Mouse (Mus musculus) heart, adult 2 months (tissue): ENCODE data around the gene Rbmx2. TPM values are rescaled to one million over a fixed set of nuclear protein-coding genes. Genes with fewer than 3 reads are reported as not detected.

Experiments
- DNase-seq, 2 experiments: peaks; one replicate each; pipeline ENCODE4 v3.0.0; 2021
- H3K27ac ChIP-seq: fragments of 200-600 bp; 2 replicates; pipeline ENCODE4 v1.8.1; 2022
- H3K27me3 ChIP-seq: fragments of 200-500 bp; 2 replicates; pipeline ENCODE4 v1.6.1; 2012; ENCODE audit warnings: mild to moderate bottlenecking, low read length, inconsistent platforms, mixed read lengths; ENCODE audit not compliant: control insufficient read depth, insufficient read depth
- H3K36me3 ChIP-seq: fragments of 200-500 bp; 2 replicates; pipeline ENCODE4 v1.6.1; 2012; ENCODE audit warnings: low read length, inconsistent platforms; ENCODE audit not compliant: control insufficient read depth, insufficient read depth
- H3K4me1 ChIP-seq: fragments of 200-500 bp; 2 replicates; pipeline ENCODE4 v1.6.1; 2011; ENCODE audit warnings: low read length; ENCODE audit not compliant: control insufficient read depth, insufficient read depth
- H3K4me3 ChIP-seq: fragments of 200-600 bp; 2 replicates; pipeline ENCODE4 v1.8.1; 2022
- H3K79me2 ChIP-seq: fragments of 200-500 bp; replicated peaks from 2 replicates; pipeline ENCODE4 v1.6.1; 2012; ENCODE audit warnings: mild to moderate bottlenecking, inconsistent platforms, low read length, moderate library complexity, mixed read lengths; ENCODE audit not compliant: control insufficient read depth, insufficient read depth
- H3K9ac ChIP-seq: fragments of 200-500 bp; 2 replicates; pipeline ENCODE4 v1.6.1; 2012; ENCODE audit warnings: low read depth, mild to moderate bottlenecking, control low read depth, inconsistent platforms, low read length, mixed read lengths
- CTCF ChIP-seq: fragments of 200-600 bp; IDR thresholded peaks from 2 replicates; pipeline ENCODE4 v1.8.1; 2022; ENCODE audit warnings: antibody characterized with exemption, mild to moderate bottlenecking, moderate library complexity
- EP300 ChIP-seq: fragments of 200-500 bp; IDR thresholded peaks from 2 replicates; pipeline ENCODE4 v1.6.1; 2011; ENCODE audit warnings: low read depth, low read length, control low read depth; ENCODE audit not compliant: insufficient read depth
- POLR2A ChIP-seq: fragments of 200-500 bp; IDR thresholded peaks from 2 replicates; pipeline ENCODE4 v1.6.1; 2011; ENCODE audit warnings: mild to moderate bottlenecking, low read depth, low read length, control low read depth; ENCODE audit not compliant: insufficient read depth
- WGBS: fragments of 180-500 bp; shearing (Covaris S2); methylation state at CpG from one replicate; pipeline ENCODE4 v1.1.7; 2018; 5-methylcytosine and 5-hydroxymethylcytosine counted together
- intact Hi-C: fragments of 180-260 bp; cut with DNase I; formaldehyde crosslinking; loops from one replicate; pipeline ENCODE4 v1.15.1; 2025
- polyA plus RNA-seq: library from polyadenylated mRNA; depleted of rRNA; stranded (reverse); fragments of >200 nt; gene quantifications from 2 replicates; pipeline ENCODE4 v1.2.3, GENCODE M21; 2012; rRNA removed
- total RNA-seq, 2 experiments: library from RNA; stranded (reverse); gene quantifications; 2 replicates each; pipeline ENCODE4 v1.2.3; 2021

Rbmx2 gene
- total and polyA plus RNA-seq, 3 experiments = 0.66 to 2.1 (median 2.1) TPM

- Histone ChIP-seq H3K27ac (no peak overlapping the region), H3K27me3 (no peaks in the 10 kb centered on the region), H3K9ac (no peak overlapping the region), H3K79me2 (no peaks in the 10 kb centered on the region), H3K4me3 (no peak overlapping the region), H3K36me3 (no peaks in the 10 kb centered on the region), H3K4me1 (no peaks in the 10 kb centered on the region)
- 60% methylated on average over 5 of the region's 5 CpGs for WGBS
- intact Hi-C loops = loop anchor here (10.0 kb wide), 1 partner anchor 621 kb away; no protein-coding TSS in a partner anchor
- TF ChIP-seq POLR2A (no peak), EP300 (no peak), CTCF (no peak)
- no peak for DNase-seq
Observed at GRCm38 (mm10) chrX:48683857-48684256, 10.9 kb upstream of the Rbmx2 start.

GRCm38 (mm10) chrX:48694460-48694859, 344 bp upstream of the Rbmx2 start:
- intact Hi-C loops = loop anchor here (10.0 kb wide), 2 partner anchors 450 to 590 kb away; partner anchors contain the start of gene Enox2
- Histone ChIP-seq H3K9ac (no peak overlapping the region), H3K27me3 (no peaks in the 10 kb centered on the region), H3K4me1 (peaks cover 4% of the 10 kb centered on the region; the same call in 1 of the 2 replicates), H3K79me2 (no peaks in the 10 kb centered on the region), H3K4me3 (peak overlapping the region; percentile 59), H3K27ac (no peak overlapping the region), H3K36me3 (no peaks in the 10 kb centered on the region)
- 20% methylated on average over 6 of the region's 6 CpGs for WGBS
- no peak for TF ChIP-seq POLR2A
- DNase-seq = no peak

- intact Hi-C loops = no loop called here
- H3K9ac ChIP-seq = no peak overlapping the region
- no peak overlapping the region for H3K4me3 ChIP-seq
- no peaks in the 10 kb centered on the region for H3K36me3 ChIP-seq
- 77% methylated on average over 10 of the region's 10 CpGs for WGBS
- H3K4me1 ChIP-seq = no peaks in the 10 kb centered on the region
- no peaks in the 10 kb centered on the region for H3K79me2 ChIP-seq
- DNase-seq = no peak
- no peaks in the 10 kb centered on the region for H3K27me3 ChIP-seq
- no peak overlapping the region for H3K27ac ChIP-seq
- TF ChIP-seq POLR2A (no peak), EP300 (no peak), CTCF (no peak)
Observed at GRCm38 (mm10) chrX:48709701-48710100, 14.9 kb downstream of the Rbmx2 start.

GRCm38 (mm10) chrX:48712846-48713245, 18.0 kb downstream of the Rbmx2 start:
- no peaks in the 10 kb centered on the region for H3K36me3 ChIP-seq
- H3K9ac ChIP-seq = no peak overlapping the region
- DNase-seq = no peak
- no peaks in the 10 kb centered on the region for H3K4me1 ChIP-seq
- H3K4me3 ChIP-seq = no peak overlapping the region
- H3K79me2 ChIP-seq = no peaks in the 10 kb centered on the region
- no peaks in the 10 kb centered on the region for H3K27me3 ChIP-seq
- no peak for TF ChIP-seq CTCF
- no peak for TF ChIP-seq EP300
- TF ChIP-seq POLR2A = no peak
- WGBS = 85% methylated on average over 8 of the region's 8 CpGs
- H3K27ac ChIP-seq = no peak overlapping the region
- intact Hi-C loops = no loop called here

GRCm38 (mm10) chrX:48754710-48755283, 60.0 kb downstream of the Rbmx2 start:
- no peaks in the 10 kb centered on the region for H3K79me2 ChIP-seq
- H3K4me3 ChIP-seq = no peak overlapping the region
- no peak for TF ChIP-seq EP300
- TF ChIP-seq POLR2A = no peak
- TF ChIP-seq CTCF = no peak
- no peaks in the 10 kb centered on the region for H3K27me3 ChIP-seq
- H3K9ac ChIP-seq = no peak overlapping the region
- 53% methylated on average over 2 of the region's 2 CpGs for WGBS
- no peaks in the 10 kb centered on the region for H3K36me3 ChIP-seq
- intact Hi-C loops = no loop called here
- no peaks in the 10 kb centered on the region for H3K4me1 ChIP-seq
- no peak for DNase-seq
- H3K27ac ChIP-seq = no peak overlapping the region

Other genes starting within 250 kb of the Rbmx2 start
- 1 to 10 TPM; 4.5 to 5.0 TPM for gene Elf4, start 231.9 kb upstream of the Rbmx2 start, total RNA-seq
- 7.6 and 8.3 TPM in 2 replicates for gene Elf4, start 231.9 kb upstream of the Rbmx2 start, polyA plus RNA-seq
- 100 to 1,000 TPM in 1 of 2 experiments, 10 to 100 TPM in 1; 92.8 to 108 TPM for gene Aifm1, start 181.4 kb upstream of the Rbmx2 start, total RNA-seq
- gene Aifm1, start 181.4 kb upstream of the Rbmx2 start, polyA plus RNA-seq = 33.2 and 76.9 TPM in 2 replicates
- gene Rab33a, start 175.7 kb upstream of the Rbmx2 start, total RNA-seq = under 1 TPM in 1 of 2 experiments, not detected in 1; 0.29 TPM
- 1.2 and 1.7 TPM in 2 replicates for gene Rab33a, start 175.7 kb upstream of the Rbmx2 start, polyA plus RNA-seq
- gene Zfp280c, start 100.5 kb upstream of the Rbmx2 start, total RNA-seq = 1 to 10 TPM; 4.5 to 4.8 TPM
- 2.5 and 5.1 TPM in 2 replicates for gene Zfp280c, start 100.5 kb upstream of the Rbmx2 start, polyA plus RNA-seq
- 1 to 10 TPM; 1.9 to 2.1 TPM for gene Slc25a14, start 71.6 kb upstream of the Rbmx2 start, total RNA-seq
- gene Slc25a14, start 71.6 kb upstream of the Rbmx2 start, polyA plus RNA-seq = 1.6 and 1.9 TPM in 2 replicates
- gene Gpr119, start 20.5 kb upstream of the Rbmx2 start, total RNA-seq = not detected
- gene Gpr119, start 20.5 kb upstream of the Rbmx2 start, polyA plus RNA-seq = 0.04 TPM in 1 of 2 replicates, not detected in the other
- gene Gm595, start 182.7 kb downstream of the Rbmx2 start, total RNA-seq = not detected
- not detected in 2 replicates for gene Gm595, start 182.7 kb downstream of the Rbmx2 start, polyA plus RNA-seq